Mouse (Mus musculus) megakaryocyte-erythroid progenitor cell, adult 5-6 weeks (primary cell): ENCODE measurements around the gene Ostm1. TPM values are rescaled to one million over a fixed set of nuclear protein-coding genes. Genes with fewer than 3 reads are reported as not detected.

ENCODE experiments used
- ATAC-seq: replicated peaks from 2 replicates; pipeline ENCODE4 v1.8.0; 2016; ENCODE audit warnings: mild to moderate bottlenecking, inconsistent platforms; ENCODE audit not compliant: severe bottlenecking, poor library complexity, low FRiP score, low TSS enrichment
- total RNA-seq, 2 experiments: library from RNA; stranded (forward) in 1 of 2; stranded (reverse) in 1 of 2; fragments of 200-1000, 215-1000 nt in 1 of 2; fragments of >200 nt in 1 of 2; fragmentation: Nextera tagmentation in 1 of 2; gene quantifications; 2 replicates each; pipeline ENCODE4 v1.2.3; 2014 to 2017

Ostm1 gene
- total RNA-seq, 2 experiments from 2014 or later, result 20.9 to 48.7 TPM

GRCm38 (mm10) chr10:42613639-42614381 lies 30.2 kb downstream of the Ostm1 start:
- ATAC-seq, result no peak

DNA sequence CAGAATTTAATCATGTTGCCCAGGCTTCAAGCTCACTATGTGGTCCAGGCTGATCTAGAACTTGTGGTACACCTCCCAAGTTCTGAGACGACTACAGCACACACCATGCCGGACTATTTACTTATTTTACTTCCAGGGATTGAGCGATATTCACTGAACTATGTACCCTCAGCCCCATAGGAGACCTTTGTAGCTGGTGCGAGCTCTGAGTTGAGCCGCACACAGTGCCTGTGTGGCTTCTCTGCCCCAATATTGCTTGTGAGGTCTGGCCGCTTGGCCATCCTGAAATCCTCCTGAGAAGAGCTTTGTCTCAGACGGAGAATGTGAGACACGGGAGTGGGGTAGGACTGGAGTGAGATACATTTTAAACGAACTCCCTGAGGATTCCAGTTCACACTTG lies 31.1 kb downstream of the Ostm1 start:
- ATAC-seq, result no peak

DNA sequence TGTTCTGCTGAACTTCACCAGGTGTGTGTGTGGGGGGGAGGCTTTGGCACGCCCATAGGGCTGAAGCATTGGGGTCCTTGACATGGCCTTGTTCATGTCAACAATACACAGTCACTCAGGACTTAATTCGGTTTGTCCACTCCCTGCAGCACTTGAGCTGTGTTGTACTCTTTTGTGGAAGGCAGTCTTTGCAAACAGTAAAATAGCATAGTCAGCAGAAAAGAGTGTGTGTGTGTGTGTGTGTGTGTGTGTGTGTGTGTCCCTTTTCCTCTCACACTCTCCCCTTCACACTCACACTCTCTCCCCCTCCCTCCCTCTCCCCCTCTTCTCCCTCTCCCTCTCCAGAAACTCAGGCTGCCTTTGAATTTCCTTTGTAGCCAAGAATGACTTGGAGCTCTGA lies 34.7 kb downstream of the Ostm1 start:
- ATAC-seq, result no peak

DNA sequence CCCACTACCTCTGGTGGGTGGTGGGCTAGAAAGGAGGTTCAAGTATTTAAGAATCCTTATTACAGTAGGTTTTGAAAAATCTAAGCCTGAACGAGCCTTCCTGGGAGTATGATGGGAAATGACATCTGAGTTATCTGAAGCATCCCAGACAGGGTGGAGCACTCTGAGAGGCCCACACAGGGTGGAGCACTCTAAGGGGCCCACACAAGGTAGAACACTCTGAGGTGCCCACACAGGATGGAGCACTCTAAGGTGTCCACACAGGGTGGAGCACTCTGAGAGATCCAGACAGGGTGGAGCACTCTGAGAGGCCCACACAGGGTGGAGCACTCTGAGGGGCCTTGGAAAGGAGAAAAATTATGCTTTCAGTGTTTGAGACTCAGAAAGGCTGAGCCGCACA lies 42.3 kb downstream of the Ostm1 start:
- ATAC-seq, result no peak

DNA sequence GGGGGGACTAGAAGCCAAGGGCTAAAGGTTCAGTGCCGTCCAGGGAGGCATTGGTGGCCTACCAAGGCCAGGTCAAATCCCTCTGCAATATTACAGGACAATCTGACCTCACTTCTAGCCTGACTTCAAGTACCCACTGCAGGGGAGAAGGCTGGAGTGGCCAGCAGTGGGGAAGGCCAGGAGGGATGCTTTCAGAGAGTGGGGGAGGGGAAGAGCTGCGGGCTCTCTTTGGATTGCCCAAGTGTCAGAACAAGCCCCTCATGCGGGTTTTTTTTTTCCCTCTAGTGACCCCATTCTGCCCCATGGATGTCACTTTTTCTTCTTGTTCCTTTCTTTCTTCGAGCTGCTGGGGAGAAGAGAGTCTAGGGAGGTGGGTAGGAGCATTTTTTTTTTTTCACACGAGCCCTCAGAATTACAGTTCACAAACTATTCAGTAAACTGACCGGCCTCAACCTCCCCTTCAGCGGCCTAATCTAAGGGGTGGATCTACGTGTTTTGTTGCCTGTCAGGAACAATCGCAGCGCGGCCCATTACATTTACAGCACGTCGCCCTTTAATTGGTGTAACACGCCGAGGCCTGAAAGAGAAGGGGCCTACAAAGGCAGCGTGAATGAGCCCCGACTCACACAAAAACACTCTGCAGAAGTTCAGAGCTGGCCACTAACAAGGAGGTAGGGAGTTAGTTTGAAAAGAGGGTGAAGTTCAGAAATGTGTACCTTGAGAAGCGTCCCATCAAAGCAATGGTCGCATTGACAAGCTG lies 47.2 kb downstream of the Ostm1 start:
- ATAC-seq, result no peak

- ATAC-seq, result no peak
Measured at GRCm38 (mm10) chr10:42631754-42632452, 48.3 kb downstream of the Ostm1 start.

GRCm38 (mm10) chr10:42632453-42633360 lies 49.1 kb downstream of the Ostm1 start:
- ATAC-seq, result 0 out of 2 replicates have a peak, but pooled peaks have one; percentile 20

DNA sequence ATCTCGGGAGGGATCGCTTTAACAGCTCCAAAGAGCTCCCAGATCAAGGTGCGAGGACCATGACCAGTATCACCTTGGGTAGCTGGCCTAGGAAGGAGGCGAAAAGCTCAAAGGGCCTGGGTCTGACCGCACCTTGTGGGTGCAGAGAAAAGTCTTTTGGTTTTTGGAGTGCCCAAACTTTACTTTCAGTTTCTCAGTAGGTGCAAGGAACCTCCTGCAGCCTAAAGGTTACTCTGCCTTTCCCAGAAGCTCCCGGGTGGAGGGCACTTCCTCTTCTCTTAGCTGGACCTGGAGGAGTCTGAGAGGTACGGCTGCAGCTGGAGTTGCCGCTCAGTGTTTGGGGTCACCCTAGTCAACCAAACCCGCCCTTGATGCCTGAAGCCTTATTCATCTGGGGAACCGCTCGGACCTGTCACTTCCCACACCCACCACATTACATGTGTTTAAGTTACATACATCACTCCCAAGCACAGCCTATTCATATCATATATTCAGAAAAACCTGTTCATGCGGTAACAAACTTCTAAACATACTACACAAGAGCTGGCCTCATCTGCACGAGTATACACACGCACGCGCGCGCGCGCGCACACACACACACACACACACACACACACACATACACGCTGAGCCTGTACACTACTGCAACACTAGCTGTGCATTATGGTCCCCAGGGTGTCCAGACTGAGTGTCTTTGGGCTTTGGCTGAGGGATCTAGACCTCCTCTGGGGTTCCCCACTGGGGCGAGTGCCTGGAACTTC lies 49.9 kb downstream of the Ostm1 start:
- no peak for ATAC-seq

DNA sequence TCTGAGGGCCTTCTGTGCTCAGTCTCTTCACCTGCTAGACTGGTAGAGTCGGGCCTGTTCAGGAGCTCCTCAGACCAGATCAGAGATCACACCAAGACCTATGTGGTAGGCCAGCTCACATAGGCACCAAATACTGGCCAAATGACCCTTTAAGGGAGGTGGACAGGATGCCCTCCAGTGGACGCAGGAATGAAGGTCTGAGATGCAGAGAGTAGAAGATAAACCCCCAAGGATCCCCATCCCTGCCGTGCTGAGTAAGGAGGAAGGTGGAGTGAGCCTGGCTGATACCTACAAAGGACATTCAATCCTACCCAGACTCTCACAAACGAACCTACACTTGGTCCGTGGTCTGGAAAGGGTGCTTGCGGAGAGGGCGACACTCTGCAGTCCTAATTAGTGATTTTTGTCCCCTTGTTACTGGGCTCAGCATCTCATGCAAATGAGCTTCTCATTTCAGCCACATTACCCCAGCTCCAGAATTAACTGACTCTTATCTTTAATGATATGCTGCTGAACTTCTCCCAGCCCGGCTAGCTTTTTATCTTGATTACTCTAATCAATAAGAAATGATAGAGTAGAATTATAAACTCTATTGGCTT lies 50.6 kb downstream of the Ostm1 start:
- no peak for ATAC-seq

DNA sequence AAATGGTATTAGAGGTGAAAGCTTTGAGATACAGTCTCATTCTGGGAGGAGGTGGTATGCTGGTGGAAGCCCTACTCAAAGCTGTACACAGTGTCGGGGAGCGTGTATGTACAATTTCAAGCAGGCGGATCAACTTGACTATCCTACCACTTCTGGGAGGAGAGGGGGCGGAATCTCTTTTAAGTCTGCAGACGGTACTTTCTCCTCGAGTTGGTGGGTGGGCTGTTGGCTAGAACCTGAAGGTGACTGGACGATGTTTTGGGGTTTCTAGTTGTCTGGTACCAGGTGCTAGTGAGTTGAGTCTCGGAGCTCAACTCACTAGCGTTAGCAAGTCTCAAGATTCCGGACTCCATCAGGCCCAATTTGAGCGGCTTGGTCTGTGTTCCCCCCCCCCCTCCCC lies 51.4 kb downstream of the Ostm1 start:
- no peak for ATAC-seq

DNA sequence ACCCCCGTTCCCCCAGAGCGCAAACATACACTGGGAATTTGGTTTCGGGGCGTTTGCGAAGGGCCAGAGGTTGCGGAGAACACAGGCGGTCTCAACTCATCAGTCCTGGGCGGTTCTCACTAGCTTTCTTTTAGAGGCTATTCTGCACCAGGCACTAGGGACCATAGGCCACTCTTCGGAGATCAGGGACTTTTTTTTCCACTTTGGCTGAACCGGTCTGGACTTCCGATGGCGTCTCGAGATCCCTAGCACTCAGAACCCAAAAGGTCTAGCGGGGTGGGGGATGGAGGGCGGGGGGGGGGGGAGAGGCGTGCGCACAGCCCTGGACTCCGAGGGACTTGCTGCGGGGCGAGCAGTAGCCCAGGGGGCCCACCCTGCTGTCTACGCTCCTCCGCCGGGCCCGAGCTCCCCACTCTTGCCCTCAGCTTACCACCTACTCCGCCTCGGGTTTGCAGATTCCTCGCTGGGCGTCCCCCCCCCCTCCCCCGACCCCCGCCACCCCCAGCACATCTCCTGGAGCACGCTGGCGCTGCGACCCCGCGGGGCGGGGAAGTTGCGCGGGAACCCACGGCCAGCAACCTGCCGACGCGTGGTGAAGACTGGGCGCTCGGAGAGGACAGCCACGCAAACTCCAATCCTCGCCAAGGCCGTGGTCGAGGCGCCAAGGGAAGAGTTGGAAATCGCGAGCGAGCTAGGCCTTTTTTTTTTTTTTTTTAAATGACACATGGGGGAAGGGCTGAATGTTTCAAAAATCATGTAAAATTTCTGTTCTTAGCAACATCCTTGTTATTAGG lies 52.1 kb downstream of the Ostm1 start:
- ATAC-seq, result no peak

GRCm38 (mm10) chr10:42636360-42637182 lies 52.9 kb downstream of the Ostm1 start:
- no peak for ATAC-seq

DNA sequence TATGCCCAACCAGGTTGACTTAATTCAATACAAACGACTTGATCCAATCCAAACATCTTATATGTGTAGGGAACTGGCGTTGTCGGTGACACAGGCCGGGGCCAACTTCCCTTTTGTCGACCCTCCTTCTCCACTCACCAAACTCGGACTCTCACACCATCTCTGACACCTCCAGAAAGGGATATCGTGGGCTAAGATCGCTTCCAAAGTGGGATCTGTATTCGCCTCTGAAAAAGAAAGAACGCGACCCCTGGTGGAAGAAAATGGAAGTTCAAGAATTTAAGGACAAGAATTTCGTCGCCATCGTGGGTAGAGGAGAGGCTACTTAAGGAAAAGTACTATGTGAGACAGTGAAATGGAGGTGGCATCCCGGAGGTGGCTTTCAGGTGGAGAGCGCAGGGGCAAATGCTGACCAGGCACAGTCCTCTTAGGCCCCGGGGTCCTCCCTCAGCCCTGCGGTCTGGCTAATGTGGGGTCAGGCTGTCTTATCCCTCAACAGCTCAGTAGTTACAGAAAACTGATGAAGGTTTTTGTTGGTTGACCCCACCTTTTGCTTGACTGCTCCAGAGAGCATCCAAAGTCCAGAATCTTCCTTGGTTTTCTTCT lies 53.7 kb downstream of the Ostm1 start:
- peak; percentile 28 for ATAC-seq

DNA sequence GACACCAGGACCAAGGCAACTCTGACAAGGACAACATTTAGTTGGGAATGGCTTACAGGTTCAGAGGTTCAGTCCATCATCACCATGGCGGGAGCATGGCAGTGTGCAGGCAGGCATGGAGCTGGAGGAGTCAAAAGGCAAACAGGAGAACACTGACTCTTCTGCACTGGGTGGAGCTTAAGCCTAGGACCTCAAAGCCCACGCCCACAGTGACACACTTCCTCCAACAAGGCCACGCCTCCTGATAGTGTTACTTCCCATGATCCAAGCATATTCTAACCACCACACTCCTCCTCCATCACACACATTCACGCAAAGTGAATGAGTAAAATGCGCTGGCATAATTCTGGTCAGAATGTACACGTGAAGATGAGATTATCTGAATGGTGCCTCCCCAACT lies 56.2 kb downstream of the Ostm1 start:
- no peak for ATAC-seq

- no peak for ATAC-seq
Measured at GRCm38 (mm10) chr10:42643638-42644037, 60.0 kb downstream of the Ostm1 start.

DNA sequence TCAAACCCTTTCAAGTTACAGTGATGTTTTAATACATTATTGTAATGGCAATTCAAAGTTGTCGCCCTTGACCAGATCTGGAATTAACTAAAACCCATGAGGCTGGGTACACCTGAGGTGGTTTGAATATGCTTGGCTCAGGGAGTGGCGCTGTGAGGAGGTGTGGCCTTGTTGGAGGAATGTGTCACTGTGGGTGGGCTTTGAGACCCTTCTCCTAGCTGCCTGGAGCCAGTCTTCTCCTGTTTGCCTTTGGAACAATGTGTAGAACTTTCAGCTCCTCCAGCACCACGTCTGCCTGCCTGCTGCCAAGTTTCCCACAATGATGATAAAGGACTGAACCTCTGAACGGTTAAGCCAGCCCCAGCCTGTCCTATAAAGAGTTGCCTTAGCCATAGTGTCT lies 62.7 kb downstream of the Ostm1 start:
- ATAC-seq, result no peak
